Mouse (Mus musculus): Measurements from ENCODE around the gene Ago4. TPM values are rescaled to one million over a fixed set of nuclear protein-coding genes. Genes with fewer than 3 reads are reported as not detected.

Gene Ago4
- polyA plus RNA-seq, 1 experiment from 2014 or later, result 0.97 TPM

GRCm38 (mm10) chr4:126509072-126509471 is 24.2 kb downstream of the Ago4 start:
- H3K9ac ChIP-seq, result no peak overlapping the region
- WGBS, result 95% methylated on average over 2 of the region's 2 CpGs
- peak; percentile 67 for ATAC-seq
- no peak overlapping the region for H3K27ac ChIP-seq
- no peak overlapping the region for H3K4me2 ChIP-seq (replicated peaks)
- H3K36me3 ChIP-seq, result no peaks in the 10 kb centered on the region
- H3K9me3 ChIP-seq, result no peaks in the 10 kb centered on the region
- H3K27me3 ChIP-seq (replicated peaks), result no peaks in the 10 kb centered on the region
- H3K4me1 ChIP-seq (replicated peaks), result no peaks in the 10 kb centered on the region
- H3K4me3 ChIP-seq (replicated peaks), result no peak overlapping the region

GRCm38 (mm10) chr4:126508110-126508899 is 25.0 kb downstream of the Ago4 start:
- Histone ChIP-seq H3K4me3 (replicated peaks) (no peak overlapping the region), H3K27me3 (replicated peaks) (no peaks in the 10 kb centered on the region), H3K9me3 (no peaks in the 10 kb centered on the region), H3K4me2 (replicated peaks) (no peak overlapping the region), H3K36me3 (no peaks in the 10 kb centered on the region), H3K9ac (no peak overlapping the region), H3K4me1 (replicated peaks) (no peaks in the 10 kb centered on the region), H3K27ac (0 out of 2 replicates have a peak overlapping the region, but pooled peaks have one; percentile 15)
- ATAC-seq, result peak; percentile 92
- WGBS, result 55% methylated on average over 14 of the region's 14 CpGs

GRCm38 (mm10) chr4:126502977-126503309 is 30.3 kb downstream of the Ago4 start:
- H3K4me3 ChIP-seq (replicated peaks), result no peak overlapping the region
- H3K4me2 ChIP-seq (replicated peaks), result no peak overlapping the region
- H3K36me3 ChIP-seq, result no peaks in the 10 kb centered on the region
- H3K27ac ChIP-seq, result no peak overlapping the region
- H3K9ac ChIP-seq, result no peak overlapping the region
- H3K27me3 ChIP-seq (replicated peaks), result no peaks in the 10 kb centered on the region
- ATAC-seq, result no peak
- 56% methylated on average over 8 of the region's 8 CpGs for WGBS
- H3K4me1 ChIP-seq (replicated peaks), result no peaks in the 10 kb centered on the region
- no peaks in the 10 kb centered on the region for H3K9me3 ChIP-seq

- 66% methylated on average over 6 of the region's 6 CpGs for WGBS
- Histone ChIP-seq H3K27ac (no peak overlapping the region), H3K36me3 (no peaks in the 10 kb centered on the region), H3K27me3 (replicated peaks) (no peaks in the 10 kb centered on the region), H3K4me2 (replicated peaks) (no peak overlapping the region), H3K9ac (no peak overlapping the region), H3K4me3 (replicated peaks) (no peak overlapping the region), H3K9me3 (no peaks in the 10 kb centered on the region), H3K4me1 (replicated peaks) (no peaks in the 10 kb centered on the region)
- no peak for ATAC-seq
These were observed 30.9 kb downstream of the Ago4 start for GRCm38 (mm10) chr4:126502141-126502976.

- Histone ChIP-seq H3K4me1 (replicated peaks) (no peaks in the 10 kb centered on the region), H3K9ac (no peak overlapping the region), H3K4me2 (replicated peaks) (no peak overlapping the region), H3K36me3 (no peaks in the 10 kb centered on the region), H3K9me3 (no peaks in the 10 kb centered on the region), H3K27ac (no peak overlapping the region), H3K27me3 (replicated peaks) (no peaks in the 10 kb centered on the region), H3K4me3 (replicated peaks) (no peak overlapping the region)
- WGBS, result 73% methylated on average over 1 of the region's 1 CpGs
- ATAC-seq, result no peak
These were observed 34.7 kb downstream of the Ago4 start for GRCm38 (mm10) chr4:126498601-126499000.

- H3K4me3 ChIP-seq (replicated peaks), result no peak overlapping the region
- no peak overlapping the region for H3K27ac ChIP-seq
- no peak overlapping the region for H3K9ac ChIP-seq
- no peaks in the 10 kb centered on the region for H3K27me3 ChIP-seq (replicated peaks)
- WGBS, result 72% methylated on average over 2 of the region's 2 CpGs
- H3K9me3 ChIP-seq, result no peaks in the 10 kb centered on the region
- ATAC-seq, result no peak
- H3K4me2 ChIP-seq (replicated peaks), result no peak overlapping the region
- H3K4me1 ChIP-seq (replicated peaks), result no peaks in the 10 kb centered on the region
- no peaks in the 10 kb centered on the region for H3K36me3 ChIP-seq
These were observed 36.3 kb downstream of the Ago4 start for GRCm38 (mm10) chr4:126496963-126497362.

- no peaks in the 10 kb centered on the region for H3K9me3 ChIP-seq
- H3K9ac ChIP-seq, result no peak overlapping the region
- WGBS, result 60% methylated on average over 5 of the region's 5 CpGs
- H3K4me1 ChIP-seq (replicated peaks), result no peaks in the 10 kb centered on the region
- H3K27me3 ChIP-seq (replicated peaks), result no peaks in the 10 kb centered on the region
- H3K4me2 ChIP-seq (replicated peaks), result no peak overlapping the region
- H3K4me3 ChIP-seq (replicated peaks), result no peak overlapping the region
- H3K36me3 ChIP-seq, result no peaks in the 10 kb centered on the region
- no peak for ATAC-seq
- H3K27ac ChIP-seq, result peak overlapping the region; percentile 38; the same call in 1 of the 2 replicates
These were observed 37.1 kb downstream of the Ago4 start for GRCm38 (mm10) chr4:126495942-126496790.

- no peak for ATAC-seq
- Histone ChIP-seq H3K4me1 (replicated peaks) (no peaks in the 10 kb centered on the region), H3K27me3 (replicated peaks) (no peaks in the 10 kb centered on the region), H3K4me3 (replicated peaks) (no peak overlapping the region), H3K36me3 (no peaks in the 10 kb centered on the region), H3K9ac (no peak overlapping the region), H3K9me3 (no peaks in the 10 kb centered on the region), H3K27ac (0 out of 2 replicates have a peak overlapping the region, but pooled peaks have one; percentile 28), H3K4me2 (replicated peaks) (no peak overlapping the region)
- WGBS, result 58% methylated on average over 5 of the region's 5 CpGs
These were observed 37.8 kb downstream of the Ago4 start for GRCm38 (mm10) chr4:126495453-126495852.

- no peak for ATAC-seq
- H3K4me2 ChIP-seq (replicated peaks), result no peak overlapping the region
- H3K27me3 ChIP-seq (replicated peaks), result no peaks in the 10 kb centered on the region
- 85% methylated on average over 4 of the region's 4 CpGs for WGBS
- H3K9me3 ChIP-seq, result no peaks in the 10 kb centered on the region
- H3K36me3 ChIP-seq, result no peaks in the 10 kb centered on the region
- no peak overlapping the region for H3K4me3 ChIP-seq (replicated peaks)
- no peak overlapping the region for H3K9ac ChIP-seq
- no peak overlapping the region for H3K27ac ChIP-seq
- H3K4me1 ChIP-seq (replicated peaks), result no peaks in the 10 kb centered on the region
These were observed 39.9 kb downstream of the Ago4 start for GRCm38 (mm10) chr4:126493416-126493815.

- WGBS, result 61% methylated on average over 5 of the region's 5 CpGs
- Histone ChIP-seq H3K36me3 (no peaks in the 10 kb centered on the region), H3K27me3 (replicated peaks) (no peaks in the 10 kb centered on the region), H3K4me3 (replicated peaks) (no peak overlapping the region), H3K9ac (no peak overlapping the region), H3K9me3 (no peaks in the 10 kb centered on the region), H3K27ac (no peak overlapping the region), H3K4me1 (replicated peaks) (no peaks in the 10 kb centered on the region), H3K4me2 (replicated peaks) (no peak overlapping the region)
- no peak for ATAC-seq
These were observed 41.3 kb downstream of the Ago4 start for GRCm38 (mm10) chr4:126491977-126492376.

- Histone ChIP-seq H3K27ac (no peak overlapping the region), H3K27me3 (replicated peaks) (no peaks in the 10 kb centered on the region), H3K4me3 (replicated peaks) (no peak overlapping the region), H3K9ac (no peak overlapping the region), H3K4me1 (replicated peaks) (no peaks in the 10 kb centered on the region), H3K4me2 (replicated peaks) (no peak overlapping the region), H3K36me3 (no peaks in the 10 kb centered on the region), H3K9me3 (no peaks in the 10 kb centered on the region)
- 78% methylated on average over 12 of the region's 12 CpGs for WGBS
- no peak for ATAC-seq
These were observed 42.5 kb downstream of the Ago4 start for GRCm38 (mm10) chr4:126490726-126491125.

GRCm38 (mm10) chr4:126489811-126490210 is 43.5 kb downstream of the Ago4 start:
- H3K27ac ChIP-seq, result no peak overlapping the region
- H3K4me3 ChIP-seq (replicated peaks), result no peak overlapping the region
- no peaks in the 10 kb centered on the region for H3K36me3 ChIP-seq
- H3K4me1 ChIP-seq (replicated peaks), result no peaks in the 10 kb centered on the region
- no peak overlapping the region for H3K9ac ChIP-seq
- WGBS, result 80% methylated on average over 5 of the region's 5 CpGs
- no peaks in the 10 kb centered on the region for H3K9me3 ChIP-seq
- no peaks in the 10 kb centered on the region for H3K27me3 ChIP-seq (replicated peaks)
- no peak overlapping the region for H3K4me2 ChIP-seq (replicated peaks)
- no peak for ATAC-seq
